Mouse (Mus musculus): Measurements from ENCODE around the gene Pias4. TPM values are rescaled to one million over a fixed set of nuclear protein-coding genes. Genes with fewer than 3 reads are reported as not detected.
A peak's percentile ranks its signal among the peaks of the same experiment; 100 is the strongest.
"Not testable (repeated sequence)": the region's sequence is repeated elsewhere in the genome, so short reads cannot be mapped to it uniquely, and the experiment has no call there.

Pias4 gene
- polyA plus RNA-seq, 1 experiment from 2014 or later = 60.0 TPM

DNA sequence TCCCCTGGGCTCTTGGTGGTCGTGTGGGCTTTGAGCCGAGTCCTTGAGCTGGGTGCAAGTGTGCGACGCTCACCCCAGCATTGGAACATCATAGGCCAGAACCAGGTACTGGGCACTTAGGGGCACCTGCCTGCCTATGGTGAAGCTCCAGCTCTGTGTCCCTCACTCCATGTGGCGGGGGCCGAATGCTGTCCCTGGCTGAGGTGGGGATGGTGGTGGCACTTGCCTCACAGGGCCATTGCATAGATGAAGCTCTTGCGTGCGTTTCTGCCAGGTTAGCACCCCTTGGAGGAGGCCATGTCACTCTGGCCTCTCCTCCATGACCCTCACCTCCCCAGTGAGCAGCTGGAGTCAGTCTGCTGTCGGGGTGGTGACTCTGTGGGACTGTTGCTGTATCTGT lies 19.4 kb upstream of the Pias4 start:
- no peak for ATAC-seq (ENCODE audit: low read depth)

DNA sequence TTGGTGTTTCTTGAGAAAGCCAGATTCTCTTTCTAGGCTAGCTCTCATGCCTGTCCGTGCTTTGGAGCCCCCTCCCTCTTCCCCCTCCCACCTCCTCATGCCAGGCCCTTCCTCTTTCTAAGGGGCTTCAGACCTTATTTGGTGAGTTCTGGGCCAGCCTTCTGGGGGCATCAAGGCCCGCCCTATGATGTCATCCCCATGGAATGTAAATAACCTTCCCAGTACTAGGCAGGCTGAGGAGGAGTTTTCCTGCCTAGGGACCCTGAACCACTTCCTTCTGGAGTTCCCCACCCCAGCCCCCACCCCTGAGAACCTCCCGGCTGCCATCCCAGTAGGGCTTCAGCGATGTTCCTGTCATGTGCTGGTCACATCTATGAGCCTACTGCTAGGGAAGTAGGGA lies 17.0 kb upstream of the Pias4 start:
- ATAC-seq (ENCODE audit: low read depth) = no peak
- Histone ChIP-seq H3K36me3 (peaks cover 68% of the 10 kb centered on the region), H3K9ac (no peak overlapping the region), H3K27me3 (no peaks in the 10 kb centered on the region), H3K4me1 (replicated peaks) (peaks cover 40% of the 10 kb centered on the region), H3K9me3 (no peaks in the 10 kb centered on the region), H3K4me3 (no peak overlapping the region), H3K4me2 (no peak overlapping the region), H3K27ac (replicated peaks) (no peak overlapping the region)
- 68% methylated on average over 4 of the region's 4 CpGs for WGBS

More for the DNA sequence above, 19.4 kb upstream of the Pias4 start:
- Histone ChIP-seq H3K9ac (no peak overlapping the region), H3K9me3 (no peaks in the 10 kb centered on the region), H3K27ac (replicated peaks) (no peak overlapping the region), H3K4me2 (no peak overlapping the region), H3K36me3 (peaks cover 61% of the 10 kb centered on the region), H3K4me1 (replicated peaks) (peaks cover 27% of the 10 kb centered on the region), H3K4me3 (no peak overlapping the region), H3K27me3 (no peaks in the 10 kb centered on the region)
- 97% methylated on average over 9 of the region's 9 CpGs for WGBS

DNA sequence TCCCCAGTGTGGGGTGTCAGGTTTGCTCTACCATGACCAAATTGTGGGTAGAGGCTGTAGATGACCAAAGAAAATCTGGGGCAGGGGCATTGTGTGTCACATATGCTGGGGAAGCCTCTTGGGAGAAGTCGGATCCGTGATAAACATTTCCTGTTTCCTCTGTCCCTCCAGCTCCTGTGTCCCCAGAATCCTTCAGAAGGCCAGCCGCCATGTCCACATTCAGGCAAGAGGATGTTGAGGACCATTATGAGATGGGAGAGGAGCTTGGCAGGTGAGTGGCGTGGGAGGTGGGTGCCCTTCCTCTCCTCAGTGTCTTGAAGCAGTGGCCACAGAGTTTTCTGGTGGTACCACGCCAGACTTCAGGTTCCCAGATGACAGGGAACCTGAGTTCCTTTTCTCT lies 16.1 kb upstream of the Pias4 start, which contains the start of gene 4930442H23Rik:
4930442H23Rik (minus strand) TSS at position 45 of the 400 bp plus-strand sequence.
- no peak for ATAC-seq (ENCODE audit: low read depth)
- H3K9me3 ChIP-seq = no peaks in the 10 kb centered on the region
- peak within 1 kb of the TSS; percentile 71 for H3K4me3 ChIP-seq
- H3K4me2 ChIP-seq = peak within 1 kb of the TSS; percentile 61
- H3K27me3 ChIP-seq = no peaks in the 10 kb centered on the region
- peak within 1 kb of the TSS; percentile 90 for H3K27ac ChIP-seq (replicated peaks)
- peaks cover 50% of the 10 kb centered on the region for H3K4me1 ChIP-seq (replicated peaks)
- peak within 1 kb of the TSS; percentile 81 for H3K9ac ChIP-seq
- WGBS = 87% methylated on average over 5 of the region's 5 CpGs
- peaks cover 73% of the 10 kb centered on the region for H3K36me3 ChIP-seq

DNA sequence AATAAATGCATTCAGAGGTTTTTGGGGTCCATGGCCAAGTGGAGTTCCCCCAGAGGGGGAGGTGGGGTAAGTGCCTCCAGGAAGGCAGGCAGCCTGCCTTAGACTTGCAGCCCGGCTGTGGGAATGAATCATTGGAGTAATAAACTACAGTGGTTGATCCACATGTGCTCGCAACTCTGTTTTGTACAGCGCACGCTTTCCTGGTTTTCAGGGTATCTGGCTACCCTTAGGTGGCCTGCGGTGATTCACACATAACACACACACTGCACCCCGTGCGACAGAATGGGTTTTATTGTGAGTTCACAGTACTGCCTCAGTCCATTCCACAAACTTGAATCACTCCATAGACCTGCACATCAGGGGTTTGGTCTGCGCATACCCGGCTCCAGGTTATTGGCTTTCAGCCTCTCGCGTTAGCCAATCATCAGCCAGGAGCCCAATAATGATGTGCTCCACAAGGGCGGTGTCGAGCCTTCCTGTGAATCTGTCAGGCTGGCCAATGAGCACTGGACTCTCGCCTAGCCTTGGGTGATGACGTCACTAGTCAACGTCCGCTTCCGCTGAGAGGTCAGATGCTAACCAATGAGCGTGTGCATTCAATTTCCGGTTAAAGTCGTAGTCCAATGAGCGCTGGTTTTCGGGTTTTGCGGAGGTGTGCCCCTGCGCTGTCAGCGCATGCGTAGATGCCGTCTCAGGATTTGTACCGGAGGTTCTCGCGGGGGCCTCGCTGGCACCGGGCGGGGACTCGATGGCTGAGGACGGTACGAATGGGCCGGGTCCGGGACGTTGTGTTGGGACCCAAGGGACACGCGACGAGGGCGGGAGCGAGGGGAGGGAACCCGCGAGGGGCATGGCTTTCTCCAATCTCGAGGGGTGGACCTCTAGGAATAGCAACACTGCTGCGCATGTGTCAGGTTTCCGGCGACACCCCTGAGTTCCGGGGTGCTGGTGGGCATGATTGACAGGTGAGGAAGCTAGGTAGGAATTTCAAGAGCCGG lies 14.9 kb upstream of the Pias4 start, which contains the start of gene Dapk3:
Dapk3 (plus strand) TSS at position 670 of the 998 bp plus-strand sequence.
- 4% methylated on average over 53 of the region's 53 CpGs for WGBS
- H3K4me1 ChIP-seq (replicated peaks) = peaks cover 61% of the 10 kb centered on the region
- peak within 1 kb of the TSS; percentile 90 for H3K27ac ChIP-seq (replicated peaks)
- H3K27me3 ChIP-seq = no peaks in the 10 kb centered on the region
- peak within 1 kb of the TSS; percentile 81 for H3K9ac ChIP-seq
- H3K4me3 ChIP-seq = peak within 1 kb of the TSS; percentile 71
- ATAC-seq (ENCODE audit: low read depth) = peak; percentile 94
- no peaks in the 10 kb centered on the region for H3K9me3 ChIP-seq
- H3K4me2 ChIP-seq = peak within 1 kb of the TSS; percentile 61
- peaks cover 80% of the 10 kb centered on the region for H3K36me3 ChIP-seq

DNA sequence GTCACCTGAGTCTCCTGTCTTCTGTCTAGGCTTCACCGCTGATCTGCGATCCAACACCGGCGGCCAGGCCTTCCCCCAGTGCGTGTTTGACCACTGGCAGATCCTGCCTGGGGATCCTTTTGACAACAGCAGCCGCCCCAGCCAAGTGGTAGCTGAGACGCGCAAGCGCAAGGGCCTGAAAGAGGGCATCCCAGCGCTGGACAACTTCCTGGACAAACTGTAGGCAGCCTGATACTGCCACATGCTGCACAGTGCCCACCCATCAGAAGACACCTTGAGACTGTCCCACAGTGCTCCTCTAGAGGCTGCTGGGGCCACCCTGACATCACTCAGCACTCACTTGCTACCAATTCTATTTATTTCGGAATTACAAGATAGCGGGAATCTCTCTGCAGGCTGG lies 14.1 kb upstream of the Pias4 start:
- not testable (repeated sequence) for H3K27me3 ChIP-seq; ATAC-seq (ENCODE audit: low read depth); H3K9me3 ChIP-seq; H3K4me3 ChIP-seq; H3K9ac ChIP-seq; H3K4me2 ChIP-seq
- 83% methylated on average over 12 of the region's 12 CpGs for WGBS
- Histone ChIP-seq H3K36me3 (peaks cover 77% of the 10 kb centered on the region), H3K27ac (replicated peaks) (peak overlapping the region; percentile 72; the same call in 1 of the 2 replicates), H3K4me1 (replicated peaks) (peaks cover 66% of the 10 kb centered on the region)

DNA sequence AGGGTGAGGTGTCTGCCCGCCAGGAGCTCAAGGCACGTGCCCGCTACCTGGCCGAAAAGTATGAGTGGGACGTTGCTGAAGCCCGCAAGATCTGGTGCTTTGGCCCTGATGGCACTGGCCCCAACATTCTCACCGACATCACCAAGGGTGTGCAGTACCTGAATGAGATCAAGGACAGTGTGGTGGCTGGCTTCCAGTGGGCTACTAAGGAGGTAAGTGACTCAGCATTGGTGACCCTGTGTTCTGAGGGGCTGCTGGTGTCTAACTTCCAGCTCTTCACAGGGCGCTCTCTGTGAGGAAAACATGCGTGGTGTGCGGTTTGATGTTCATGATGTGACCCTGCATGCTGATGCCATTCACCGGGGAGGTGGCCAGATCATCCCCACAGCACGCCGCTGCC lies 13.2 kb upstream of the Pias4 start:
- no peak for ATAC-seq (ENCODE audit: low read depth)
- peaks cover 71% of the 10 kb centered on the region for H3K36me3 ChIP-seq
- H3K4me2 ChIP-seq = no peak overlapping the region
- no peak overlapping the region for H3K4me3 ChIP-seq
- no peaks in the 10 kb centered on the region for H3K9me3 ChIP-seq
- peaks cover 68% of the 10 kb centered on the region for H3K4me1 ChIP-seq (replicated peaks)
- no peak overlapping the region for H3K9ac ChIP-seq
- H3K27ac ChIP-seq (replicated peaks) = no peak overlapping the region
- no peaks in the 10 kb centered on the region for H3K27me3 ChIP-seq
- 94% methylated on average over 13 of the region's 13 CpGs for WGBS

DNA sequence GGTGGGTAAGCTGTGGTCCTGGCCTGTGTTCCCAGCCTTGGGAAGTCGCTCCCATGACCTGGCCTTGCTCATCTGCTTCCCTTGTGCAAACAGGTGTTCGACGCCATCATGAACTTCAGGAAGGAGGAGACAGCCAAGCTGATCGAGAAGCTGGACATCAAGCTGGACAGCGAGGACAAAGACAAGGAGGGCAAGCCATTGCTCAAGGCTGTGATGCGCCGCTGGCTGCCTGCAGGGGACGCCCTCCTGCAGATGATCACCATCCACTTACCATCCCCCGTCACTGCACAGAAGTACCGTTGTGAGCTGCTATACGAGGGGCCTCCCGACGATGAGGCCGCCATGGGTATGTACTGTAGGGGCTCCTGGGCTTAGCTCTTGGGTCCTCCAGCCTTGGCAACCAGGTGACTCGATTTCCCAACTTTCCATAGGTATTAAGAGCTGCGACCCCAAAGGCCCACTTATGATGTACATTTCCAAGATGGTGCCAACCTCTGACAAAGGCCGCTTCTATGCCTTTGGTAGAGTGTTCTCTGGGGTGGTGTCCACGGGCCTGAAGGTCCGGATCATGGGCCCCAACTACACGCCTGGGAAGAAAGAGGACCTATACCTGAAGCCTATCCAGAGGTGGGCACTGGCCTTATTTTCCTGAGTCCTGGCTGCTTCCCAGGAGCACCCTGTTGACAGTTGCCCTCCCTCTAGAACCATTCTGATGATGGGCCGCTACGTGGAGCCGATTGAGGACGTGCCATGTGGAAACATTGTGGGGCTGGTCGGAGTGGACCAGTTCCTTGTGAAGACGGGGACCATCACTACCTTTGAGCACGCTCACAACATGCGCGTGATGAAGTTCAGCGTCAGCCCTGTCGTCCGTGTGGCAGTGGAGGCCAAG lies 12.0 kb upstream of the Pias4 start:
- Histone ChIP-seq H3K9ac (no peak overlapping the region), H3K9me3 (no peaks in the 10 kb centered on the region), H3K4me1 (replicated peaks) (peaks cover 78% of the 10 kb centered on the region), H3K4me2 (no peak overlapping the region), H3K27me3 (no peaks in the 10 kb centered on the region), H3K36me3 (peaks cover 60% of the 10 kb centered on the region), H3K27ac (replicated peaks) (no peak overlapping the region; the same call in none of the 2 replicates), H3K4me3 (no peak overlapping the region)
- WGBS = 91% methylated on average over 32 of the region's 32 CpGs
- ATAC-seq (ENCODE audit: low read depth) = no peak

DNA sequence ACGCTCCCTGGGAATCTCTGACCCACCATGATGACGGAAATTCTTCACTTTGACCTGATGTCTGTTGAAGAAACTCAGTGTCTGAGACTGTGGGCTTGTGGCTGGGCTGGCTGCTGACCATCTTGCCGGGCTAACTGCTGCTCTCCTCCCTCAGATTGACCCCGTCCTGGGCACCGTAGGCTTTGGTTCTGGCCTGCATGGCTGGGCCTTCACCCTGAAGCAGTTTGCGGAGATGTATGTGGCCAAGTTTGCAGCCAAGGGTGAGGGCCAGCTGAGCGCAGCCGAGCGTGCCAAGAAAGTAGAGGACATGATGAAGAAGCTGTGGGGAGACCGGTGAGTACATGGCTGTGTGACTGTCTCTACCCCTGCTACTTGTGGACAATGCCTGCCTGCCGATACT lies 11.2 kb upstream of the Pias4 start:
- H3K27me3 ChIP-seq = no peaks in the 10 kb centered on the region
- no peak overlapping the region for H3K27ac ChIP-seq (replicated peaks)
- 0 out of 2 replicates have a peak overlapping the region, but pooled peaks have one; percentile 91 for H3K4me3 ChIP-seq
- H3K9me3 ChIP-seq = no peaks in the 10 kb centered on the region
- peaks cover 53% of the 10 kb centered on the region for H3K36me3 ChIP-seq
- no peak overlapping the region for H3K4me2 ChIP-seq
- peaks cover 78% of the 10 kb centered on the region for H3K4me1 ChIP-seq (replicated peaks)
- ATAC-seq (ENCODE audit: low read depth) = no peak
- WGBS = 96% methylated on average over 11 of the region's 11 CpGs
- no peak overlapping the region for H3K9ac ChIP-seq

DNA sequence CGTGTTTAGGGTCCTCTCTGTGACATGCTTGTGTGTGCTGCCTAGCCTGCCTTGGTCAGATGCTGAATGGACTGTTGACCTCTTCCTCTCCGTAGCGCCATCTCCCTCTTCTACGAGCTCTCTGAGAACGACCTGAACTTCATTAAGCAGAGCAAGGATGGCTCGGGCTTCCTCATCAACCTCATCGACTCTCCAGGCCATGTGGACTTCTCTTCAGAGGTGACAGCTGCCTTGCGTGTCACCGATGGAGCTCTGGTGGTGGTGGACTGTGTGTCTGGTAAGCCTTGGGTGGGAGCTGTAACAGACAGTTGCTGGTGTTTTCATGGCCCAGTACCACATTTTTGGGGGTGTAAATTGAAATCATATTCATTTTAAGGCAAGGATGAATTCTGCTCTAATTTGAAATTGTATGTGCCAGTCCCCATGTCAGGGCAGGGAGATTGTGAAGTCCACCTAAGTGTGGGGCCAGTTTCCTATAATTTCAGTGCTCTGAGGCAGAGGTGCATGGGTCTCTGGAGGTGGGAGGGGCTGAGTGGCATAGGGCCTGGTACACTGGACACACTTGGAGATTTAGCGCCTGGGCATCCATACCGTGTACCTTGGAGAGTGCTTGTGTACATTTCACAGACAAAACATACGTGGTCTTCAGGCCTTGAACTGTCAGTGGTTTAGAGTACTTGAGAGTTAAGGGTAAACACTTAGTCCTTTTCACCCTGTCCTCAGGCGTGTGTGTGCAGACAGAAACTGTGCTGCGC lies 10.4 kb upstream of the Pias4 start:
- Histone ChIP-seq H3K4me1 (replicated peaks) (peaks cover 80% of the 10 kb centered on the region), H3K4me3 (peak overlapping the region; percentile 91), H3K9me3 (no peaks in the 10 kb centered on the region), H3K9ac (peak overlapping the region; percentile 97), H3K36me3 (peaks cover 53% of the 10 kb centered on the region), H3K27ac (replicated peaks) (no peak overlapping the region), H3K4me2 (peak overlapping the region; percentile 98), H3K27me3 (no peaks in the 10 kb centered on the region)
- no peak for ATAC-seq (ENCODE audit: low read depth)
- WGBS = 69% methylated on average over 14 of the region's 14 CpGs

DNA sequence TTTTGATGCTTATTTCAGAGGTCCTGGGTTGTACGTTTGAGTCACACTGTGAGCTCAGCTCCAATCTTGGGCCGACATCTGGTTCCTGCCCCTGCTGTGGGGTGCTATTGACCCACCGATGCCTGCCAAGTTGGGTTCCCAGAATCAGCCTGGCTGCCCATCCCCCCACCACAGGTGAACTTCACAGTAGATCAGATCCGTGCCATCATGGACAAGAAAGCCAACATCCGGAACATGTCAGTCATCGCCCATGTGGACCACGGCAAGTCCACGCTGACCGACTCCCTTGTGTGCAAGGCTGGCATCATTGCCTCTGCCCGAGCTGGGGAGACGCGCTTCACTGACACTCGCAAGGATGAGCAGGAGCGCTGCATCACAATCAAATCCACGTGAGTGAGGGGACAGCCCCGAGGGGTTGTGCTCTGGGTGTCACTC lies 9.8 kb upstream of the Pias4 start:
- H3K4me1 ChIP-seq (replicated peaks) = peaks cover 86% of the 10 kb centered on the region
- H3K9ac ChIP-seq = peak overlapping the region; percentile 97
- peaks cover 53% of the 10 kb centered on the region for H3K36me3 ChIP-seq
- H3K4me3 ChIP-seq = peak overlapping the region; percentile 91
- H3K4me2 ChIP-seq = peak overlapping the region; percentile 98
- 14% methylated on average over 16 of the region's 16 CpGs for WGBS
- H3K27ac ChIP-seq (replicated peaks) = peak overlapping the region; percentile 92
- ATAC-seq (ENCODE audit: low read depth) = no peak
- H3K27me3 ChIP-seq = no peaks in the 10 kb centered on the region
- H3K9me3 ChIP-seq = no peaks in the 10 kb centered on the region
